Mouse (Mus musculus) midbrain, embryonic 12.5 days (tissue): ENCODE results near the gene Rnf186. TPM values are rescaled to one million over a fixed set of nuclear protein-coding genes. Genes with fewer than 3 reads are reported as not detected.

Experiments used
- polyA plus RNA-seq: library from polyadenylated mRNA; unstranded; fragments of >200 nt; fragmentation: Nextera tagmentation; extraction: Ambion mirVana; gene quantifications from 2 replicates; pipeline ENCODE4 v1.2.1, GENCODE M21; 2016

The Rnf186 gene
- polyA plus RNA-seq, 1 experiment from 2014 or later = not detected

Other genes starting within 250 kb of the Rnf186 start
- gene Pla2g2c, start 242.3 kb upstream of the Rnf186 start, polyA plus RNA-seq = 0.50 and 0.98 TPM in 2 replicates
- gene Ubxn10, start 229.9 kb upstream of the Rnf186 start, polyA plus RNA-seq = 1.4 and 2.1 TPM in 2 replicates
- 0.11 and 0.12 TPM in 2 replicates for gene Pla2g2f, start 209.5 kb upstream of the Rnf186 start, polyA plus RNA-seq
- 0.21 and 0.33 TPM in 2 replicates for gene Pla2g2d, start 191.4 kb upstream of the Rnf186 start, polyA plus RNA-seq
- not detected in 2 replicates for gene Pla2g5, start 103.6 kb upstream of the Rnf186 start, polyA plus RNA-seq
- not detected in 2 replicates for gene Gm13030, start 93.1 kb upstream of the Rnf186 start, polyA plus RNA-seq
- not detected in 2 replicates for gene Pla2g2e, start 89.2 kb upstream of the Rnf186 start, polyA plus RNA-seq
- gene Otud3, start 53.2 kb upstream of the Rnf186 start, polyA plus RNA-seq = 2.6 and 2.9 TPM in 2 replicates
- 1.2 and 1.5 TPM in 2 replicates for gene Tmco4, start 5.8 kb downstream of the Rnf186 start, polyA plus RNA-seq
- gene Htr6, start 108.5 kb downstream of the Rnf186 start, polyA plus RNA-seq = not detected in 2 replicates
- 26.9 and 40.9 TPM in 2 replicates for gene Nbl1, start 125.9 kb downstream of the Rnf186 start, polyA plus RNA-seq
- gene Minos1, start 164.0 kb downstream of the Rnf186 start, polyA plus RNA-seq = 382 and 402 TPM in 2 replicates
- 312 and 337 TPM in 2 replicates for gene Capzb, start 225.8 kb downstream of the Rnf186 start, polyA plus RNA-seq